Mouse (Mus musculus) bone marrow, adult 2 months (tissue): ENCODE results near the gene Pigu. TPM values are rescaled to one million over a fixed set of nuclear protein-coding genes. Genes with fewer than 3 reads are reported as not detected.

Experiments
- H3K27ac ChIP-seq: fragments of 200-500 bp; 2 replicates; pipeline ENCODE4 v1.5.1; 2012; ENCODE audit warnings: low read depth, mild to moderate bottlenecking, control low read depth, inconsistent platforms, low read length; ENCODE audit not compliant: control insufficient read depth, poor library complexity, insufficient read depth
- H3K4me1 ChIP-seq: fragments of 200-500 bp; 2 replicates; pipeline ENCODE4 v1.6.1; 2011; ENCODE audit warnings: low read length; ENCODE audit not compliant: control insufficient read depth, insufficient read depth
- H3K4me3 ChIP-seq: fragments of 200-500 bp; replicated peaks from 2 replicates; pipeline ENCODE3; 2011; ENCODE audit warnings: mild to moderate bottlenecking, low read depth, low read length, control low read depth; ENCODE audit not compliant: control insufficient read depth
- CTCF ChIP-seq: fragments of 200-500 bp; IDR thresholded peaks from 2 replicates; pipeline ENCODE4 v1.5.1; 2011; ENCODE audit warnings: low read length, control low read depth; ENCODE audit not compliant: control insufficient read depth, insufficient read depth
- POLR2A ChIP-seq: fragments of 200-500 bp; IDR thresholded peaks from 2 replicates; pipeline ENCODE4 v1.6.1; 2011; ENCODE audit warnings: low read depth, mild to moderate bottlenecking, control low read depth, low read length, borderline replicate concordance; ENCODE audit not compliant: control insufficient read depth
- WGBS: fragments of 180-500 bp; shearing (Covaris S2); methylation state at CpG from one replicate; pipeline ENCODE4 v1.1.7; 2018; 5-methylcytosine and 5-hydroxymethylcytosine counted together
- polyA plus RNA-seq: library from polyadenylated mRNA; stranded (reverse); fragments of >200 nt; gene quantifications from 2 replicates; pipeline ENCODE4 v1.2.4, GENCODE M21; 2011; ENCODE audit warnings: low replicate concordance; ENCODE audit not compliant: missing spikeins, insufficient read depth, insufficient read length

Gene Pigu
- 13.5 and 14.6 TPM in 2 replicates for polyA plus RNA-seq

- H3K27ac ChIP-seq, result peak within 1 kb of the TSS; percentile 64
- TF ChIP-seq CTCF (no peak), POLR2A (peak; percentile 85; the same call in 1 of the 2 replicates)
- under 1% methylated on average over 38 of the region's 38 CpGs for WGBS
- peak within 1 kb of the TSS; percentile 99 for H3K4me3 ChIP-seq
- H3K4me1 ChIP-seq, result no peaks in the 10 kb centered on the region; the same call in 1 of the 2 replicates
These were observed at the start of gene Pigu for GRCm38 (mm10) chr2:155356971-155357591. Gene Pigu, minus strand, starts transcription at chr2:155357430.

- 54% methylated on average over 1 of the region's 1 CpGs for WGBS
- no peak overlapping the region for H3K4me3 ChIP-seq
- TF ChIP-seq POLR2A (no peak), CTCF (no peak)
- peaks cover 2% of the 10 kb centered on the region; the same call in 1 of the 2 replicates for H3K4me1 ChIP-seq
- H3K27ac ChIP-seq, result no peak overlapping the region
These were observed 47.4 kb upstream of the Pigu start for GRCm38 (mm10) chr2:155404635-155405034.

GRCm38 (mm10) chr2:155401926-155402325 lies 44.7 kb upstream of the Pigu start:
- no peak overlapping the region for H3K27ac ChIP-seq
- H3K4me1 ChIP-seq, result peaks cover 2% of the 10 kb centered on the region; the same call in 1 of the 2 replicates
- no peak for TF ChIP-seq CTCF
- no peak for TF ChIP-seq POLR2A
- no peak overlapping the region for H3K4me3 ChIP-seq
- WGBS, result 93% methylated on average over 4 of the region's 4 CpGs

GRCm38 (mm10) chr2:155400276-155400675 lies 43.0 kb upstream of the Pigu start:
- H3K4me1 ChIP-seq, result peaks cover under 1% of the 10 kb centered on the region; the same call in 1 of the 2 replicates
- H3K4me3 ChIP-seq, result no peak overlapping the region
- TF ChIP-seq CTCF (no peak), POLR2A (no peak)
- H3K27ac ChIP-seq, result no peak overlapping the region

DNA sequence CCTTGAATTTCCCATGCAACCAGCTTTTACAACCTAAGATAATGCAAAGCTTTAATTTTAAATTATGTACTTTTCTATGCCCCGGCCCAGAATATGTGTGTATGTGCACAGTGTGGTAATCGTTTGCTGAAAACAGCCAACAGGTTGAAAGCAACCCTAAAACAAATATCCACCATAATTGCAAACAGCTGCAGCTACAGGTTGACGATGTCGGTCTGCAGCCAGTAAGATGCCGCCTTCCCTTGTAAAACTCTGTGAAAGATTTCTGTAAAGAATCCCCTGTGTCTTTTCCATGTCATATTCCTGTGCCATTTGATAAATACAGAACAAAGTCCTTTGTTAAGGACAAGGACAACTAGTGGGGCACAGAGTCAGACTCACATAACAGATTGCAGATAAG lies 37.4 kb upstream of the Pigu start:
- WGBS, result 89% methylated on average over 5 of the region's 5 CpGs
- Histone ChIP-seq H3K4me3 (no peak overlapping the region), H3K27ac (no peak overlapping the region), H3K4me1 (no peaks in the 10 kb centered on the region)
- TF ChIP-seq POLR2A (no peak), CTCF (no peak)

- TF ChIP-seq CTCF (no peak), POLR2A (no peak)
- no peaks in the 10 kb centered on the region; the same call in 1 of the 2 replicates for H3K4me1 ChIP-seq
- no peak overlapping the region for H3K4me3 ChIP-seq
- WGBS, result 85% methylated on average over 2 of the region's 2 CpGs
- no peak overlapping the region for H3K27ac ChIP-seq
These were observed 31.3 kb upstream of the Pigu start for GRCm38 (mm10) chr2:155388573-155388972.

DNA sequence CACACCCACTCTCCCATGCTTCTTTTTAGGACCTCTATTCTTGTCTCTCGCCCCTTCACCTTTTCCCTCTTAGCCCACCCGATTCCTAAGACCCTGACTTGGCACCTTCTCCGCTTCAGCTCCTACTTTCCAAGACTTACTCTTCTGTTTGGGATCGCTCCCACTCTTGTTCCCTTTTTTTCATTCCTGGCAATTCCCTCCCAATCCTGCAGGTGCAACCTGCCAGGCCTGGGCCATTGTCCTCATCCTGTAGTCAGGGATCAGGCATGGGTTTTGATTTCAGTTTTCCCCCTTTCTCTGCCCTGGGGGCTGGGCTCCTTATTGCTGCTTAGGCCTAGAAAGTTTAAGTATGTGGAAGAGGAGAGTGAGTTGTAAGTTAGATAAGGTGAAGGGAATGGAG lies 29.8 kb upstream of the Pigu start:
- H3K27ac ChIP-seq, result no peak overlapping the region
- H3K4me1 ChIP-seq, result no peaks in the 10 kb centered on the region; the same call in 1 of the 2 replicates
- TF ChIP-seq POLR2A, result no peak
- TF ChIP-seq CTCF, result no peak
- 85% methylated on average over 4 of the region's 4 CpGs for WGBS
- H3K4me3 ChIP-seq, result no peak overlapping the region

- H3K4me1 ChIP-seq, result no peaks in the 10 kb centered on the region; the same call in 1 of the 2 replicates
- WGBS, result 25% methylated on average over 27 of the region's 27 CpGs
- TF ChIP-seq CTCF (no peak), POLR2A (no peak)
- H3K4me3 ChIP-seq, result no peak overlapping the region
- no peak overlapping the region for H3K27ac ChIP-seq
These were observed 29.3 kb upstream of the Pigu start for GRCm38 (mm10) chr2:155386534-155386899.
